Mouse (Mus musculus) spleen, postnatal 36 days (tissue): Measurements from ENCODE around the gene Spin1.
"Not testable (repeated sequence)": the region's sequence is repeated elsewhere in the genome, so short reads cannot be mapped to it uniquely, and the experiment has no call there.

ENCODE experiments used
- DNase-seq, 2 experiments: peaks; one replicate each; pipeline ENCODE4 v3.0.0; 2022; ENCODE audit warnings: low spot score in 2 of 2, mixed read lengths in 1 of 2

Spin1 gene

GRCm38 (mm10) chr13:51095196-51095715 is 5.4 kb upstream of the Spin1 start:
- no peak for DNase-seq

DNA sequence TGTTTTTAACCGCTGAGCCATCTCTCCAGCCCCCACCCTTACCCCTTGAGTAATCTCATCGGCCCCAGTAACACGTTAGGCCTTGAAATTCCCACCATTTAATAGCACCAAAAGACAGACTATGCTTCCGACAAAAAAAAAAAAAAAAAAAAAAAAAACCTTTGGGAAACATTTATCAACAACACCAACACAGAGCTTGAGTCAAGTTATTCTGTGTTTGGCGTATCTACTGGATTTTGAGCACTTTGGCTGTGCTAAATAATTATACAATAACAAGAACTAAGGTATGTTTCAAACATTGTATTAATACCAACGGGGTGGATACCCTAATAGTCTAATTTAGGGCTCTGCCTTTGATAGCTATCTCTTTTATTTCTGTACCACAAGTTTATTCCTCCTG is 4.0 kb upstream of the Spin1 start:
- DNase-seq = no peak

DNA sequence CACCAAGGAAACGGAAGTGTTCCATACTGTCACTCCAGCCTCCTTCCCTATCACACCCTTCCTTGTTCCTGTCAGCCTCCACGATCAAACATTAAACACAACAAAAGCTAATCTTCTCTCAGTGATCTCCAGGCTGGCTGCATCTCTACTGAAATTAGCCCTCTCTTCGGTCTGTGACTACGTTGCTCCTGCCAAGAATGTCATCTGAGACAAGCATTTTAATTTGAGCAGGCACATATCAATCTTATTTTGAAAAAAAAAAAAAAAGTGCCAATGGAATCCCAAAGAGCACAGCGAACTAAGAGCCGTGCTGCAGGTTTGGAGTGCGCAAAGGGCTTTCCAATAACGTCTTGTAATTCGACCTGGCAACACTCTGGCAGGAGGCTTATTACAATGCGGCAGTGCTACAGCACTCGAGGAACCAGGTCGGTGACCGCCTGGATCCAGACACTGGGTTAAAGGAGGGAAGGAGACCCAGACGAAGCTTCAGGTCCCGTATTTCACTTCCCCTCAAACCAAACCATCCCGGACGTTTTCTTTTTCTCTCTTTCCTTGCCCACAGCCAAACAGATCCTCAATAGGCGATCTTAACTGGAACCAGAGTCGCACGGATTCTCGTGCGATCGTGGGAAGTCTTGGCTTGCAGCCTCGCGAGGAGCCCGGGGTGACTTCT is 984 bp upstream of the Spin1 start:
- no peak for DNase-seq

DNA sequence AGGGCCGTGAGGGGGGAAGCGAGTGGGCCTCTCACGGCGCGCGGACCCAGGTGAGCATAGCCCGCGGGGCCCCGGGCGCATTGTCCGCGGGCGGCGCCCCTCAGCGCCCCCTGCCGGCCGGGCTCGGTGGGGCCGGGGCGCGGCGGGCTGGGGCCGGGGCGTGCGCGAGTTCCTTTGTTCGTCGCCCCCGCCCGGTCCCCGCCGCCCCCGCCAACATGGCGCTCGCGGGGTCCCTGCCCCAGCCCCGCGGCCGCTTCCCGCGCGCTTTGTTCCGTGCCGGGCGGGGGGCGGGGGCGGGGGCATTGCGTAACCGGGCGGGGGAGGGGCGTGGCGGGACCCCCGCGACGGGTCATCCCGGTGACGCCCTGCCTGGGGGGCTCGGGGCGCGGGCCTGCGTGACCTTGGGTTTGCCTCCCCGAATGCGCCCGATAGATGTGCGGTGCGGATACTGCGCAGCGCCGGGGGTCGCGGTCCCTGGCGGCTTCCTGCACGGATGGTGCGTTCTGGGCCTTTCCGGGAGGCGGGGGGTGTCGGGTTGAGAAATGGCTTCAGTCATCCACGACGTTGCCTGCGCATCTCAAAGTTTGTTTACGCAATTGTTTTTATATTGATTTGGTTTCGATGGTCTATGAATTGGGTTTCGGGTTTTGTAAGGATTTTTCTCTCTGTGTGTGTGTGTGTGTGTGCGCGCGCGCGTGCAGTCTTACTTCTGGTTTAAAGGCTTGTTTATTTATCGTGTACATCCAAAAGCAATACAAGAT is 516 bp downstream of the Spin1 start:
- peak; percentile 43 to 57 for DNase-seq

DNA sequence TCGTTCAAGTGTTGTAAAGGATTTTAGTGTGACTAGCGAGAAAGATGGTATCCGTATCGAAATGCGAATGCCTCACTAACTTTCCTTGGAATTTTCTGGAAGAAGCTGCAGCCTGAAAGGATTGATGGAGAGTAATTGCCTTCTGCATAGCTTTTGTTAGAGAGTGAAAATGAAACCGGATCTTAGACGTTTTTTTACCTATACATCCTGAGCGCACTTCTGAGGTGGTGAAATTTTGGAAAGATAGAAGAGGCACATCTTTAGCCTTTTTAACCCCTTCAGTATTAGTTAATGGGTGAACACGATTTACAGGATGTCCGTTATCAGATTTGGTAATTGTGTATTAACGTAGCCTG is 1.1 kb downstream of the Spin1 start:
- no peak for DNase-seq

DNA sequence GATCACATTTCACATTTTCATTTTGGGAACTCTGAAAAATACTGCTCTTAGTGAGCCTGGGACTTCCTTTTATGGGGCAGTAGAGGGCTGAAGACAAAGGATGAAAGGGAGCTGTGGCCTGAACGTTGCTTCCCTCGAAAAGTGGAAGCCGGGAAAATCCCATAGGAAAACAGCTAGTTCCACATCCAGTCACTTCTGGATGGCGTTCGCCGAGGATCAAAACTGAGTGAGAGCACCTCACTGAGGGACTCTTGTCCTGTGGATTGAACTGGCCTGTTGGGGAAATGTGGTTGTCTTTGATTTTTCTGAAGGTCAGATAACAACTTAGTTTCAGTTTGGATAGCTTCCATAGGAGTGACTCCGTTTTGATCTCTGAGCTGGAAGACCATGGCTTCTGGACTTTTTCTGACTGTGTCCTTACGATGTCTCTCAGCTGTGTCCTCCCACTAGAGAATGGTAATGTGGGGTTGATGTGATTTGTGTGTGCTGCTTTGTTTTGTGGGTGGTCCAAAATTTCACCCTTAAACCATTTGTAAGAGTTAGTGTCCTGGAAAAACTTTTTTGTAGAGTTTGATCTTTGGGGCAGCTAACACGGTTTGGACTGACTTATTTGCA is 2.5 kb downstream of the Spin1 start:
- no peak for DNase-seq

DNA sequence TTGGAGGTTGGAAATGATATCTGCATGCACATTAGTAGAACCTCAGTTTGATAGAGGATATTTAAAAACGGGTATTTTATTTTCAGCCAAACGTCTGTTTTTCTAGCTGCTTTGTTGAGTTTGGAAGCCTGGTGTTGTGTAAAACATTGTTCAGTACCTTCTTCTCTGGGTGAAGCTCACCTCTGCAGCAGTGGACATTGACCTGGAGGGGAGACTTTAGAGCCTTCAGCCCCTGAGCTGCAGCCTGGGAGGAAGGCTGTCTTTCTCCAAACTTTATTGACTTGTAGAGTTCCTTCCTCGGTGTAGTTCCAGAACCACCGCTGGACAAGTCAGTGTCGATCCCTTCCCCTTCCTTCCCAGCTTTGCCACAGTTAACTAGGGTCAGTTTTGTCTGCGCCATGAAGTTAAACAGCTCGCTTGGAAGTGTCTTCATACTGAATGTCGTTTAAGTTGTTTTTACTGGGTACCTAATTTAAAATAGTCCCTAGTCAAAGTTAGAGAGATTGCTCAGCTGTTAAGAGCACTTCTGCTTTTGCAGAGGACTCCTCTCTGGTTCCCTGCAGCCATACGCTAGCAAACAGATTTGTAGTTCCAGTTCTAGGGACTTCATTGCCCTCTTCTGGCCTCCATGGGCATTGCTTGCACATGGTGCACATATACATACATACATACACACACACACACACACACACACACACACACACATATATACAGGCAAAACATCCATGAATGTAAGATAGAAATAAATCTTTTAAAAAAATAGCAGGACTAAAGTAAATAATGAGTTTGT is 3.4 kb downstream of the Spin1 start:
- DNase-seq = peak in 1 of 2 experiments; percentile 5

DNA sequence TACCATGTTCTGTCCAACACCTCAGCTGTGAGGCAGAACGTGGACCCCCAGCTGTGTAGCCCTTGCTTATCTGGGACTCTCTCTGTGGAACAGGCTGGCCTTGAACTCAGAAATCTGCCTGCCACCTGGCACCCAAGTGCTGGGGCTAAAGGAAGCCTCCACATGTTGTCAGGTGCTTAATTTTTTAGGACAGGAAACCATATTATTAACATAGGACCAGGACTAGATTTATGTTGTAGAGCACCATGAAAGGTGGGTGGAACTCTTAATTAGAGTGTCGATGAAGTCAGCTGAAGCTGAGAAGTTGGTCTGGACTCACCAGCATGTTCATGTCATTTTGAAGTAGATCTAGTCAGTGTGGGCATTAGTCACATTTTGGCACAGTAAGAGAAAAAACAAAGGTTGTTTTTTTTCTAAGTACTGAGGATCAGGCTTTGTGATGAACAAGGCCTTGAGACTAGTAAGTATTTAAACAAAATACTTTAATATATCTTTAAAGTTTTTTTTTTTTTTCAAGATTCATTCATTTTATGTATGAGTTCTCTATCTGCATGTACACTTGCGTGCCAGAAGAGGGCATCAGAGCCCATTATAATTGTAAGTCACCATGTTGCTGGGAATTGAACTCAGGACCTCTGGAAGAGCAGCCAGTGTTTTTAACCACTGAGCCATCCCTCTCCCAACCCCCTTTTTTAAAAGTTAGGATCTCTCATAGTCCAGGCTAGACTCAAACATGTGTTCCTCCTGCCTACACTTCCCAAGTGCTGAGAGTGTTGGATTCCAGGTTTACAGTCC is 5.4 kb downstream of the Spin1 start:
- no peak for DNase-seq

DNA sequence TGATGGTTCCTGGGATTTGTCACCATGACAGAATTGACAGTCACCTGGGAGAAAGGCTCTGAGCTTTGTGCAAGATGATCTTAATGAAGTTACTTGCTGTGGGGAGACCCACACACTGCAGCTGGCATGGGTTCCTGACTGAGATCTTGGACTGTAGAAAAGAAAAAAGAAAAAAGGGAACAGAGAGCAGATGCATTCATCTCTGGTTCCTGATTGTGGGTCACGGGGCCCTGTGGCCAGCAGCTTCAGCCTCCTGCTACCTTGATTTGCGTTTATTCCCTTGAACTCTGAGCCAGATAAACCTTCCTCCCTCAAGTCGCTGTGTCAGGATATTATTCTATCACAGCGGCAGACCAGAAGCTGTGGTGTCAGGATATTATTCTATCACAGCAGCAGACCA is 6.1 kb downstream of the Spin1 start:
- DNase-seq = peak; percentile 75 to 77

GRCm38 (mm10) chr13:51109517-51109916 is 8.8 kb downstream of the Spin1 start:
- no peak for DNase-seq

DNA sequence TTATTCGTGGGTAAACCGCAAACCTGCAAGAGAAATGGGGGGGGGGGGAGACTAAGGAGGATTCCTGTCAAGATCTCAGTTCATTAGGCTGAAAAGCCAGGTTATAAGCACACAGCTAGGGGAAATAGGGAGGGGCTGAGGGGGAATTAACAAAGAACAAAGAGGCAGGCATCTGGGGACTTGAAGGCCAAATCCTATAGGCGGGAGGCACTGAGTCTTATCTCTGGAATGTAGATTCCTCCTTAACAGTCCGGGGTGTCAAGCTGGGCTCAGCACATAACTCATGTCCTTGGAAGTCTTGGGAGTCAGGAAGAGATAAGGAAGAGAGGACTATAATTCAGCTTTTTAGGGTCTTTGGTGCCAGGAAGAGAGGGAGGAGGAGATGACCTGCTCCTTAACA is 13.7 kb downstream of the Spin1 start:
- not testable (repeated sequence) for DNase-seq

DNA sequence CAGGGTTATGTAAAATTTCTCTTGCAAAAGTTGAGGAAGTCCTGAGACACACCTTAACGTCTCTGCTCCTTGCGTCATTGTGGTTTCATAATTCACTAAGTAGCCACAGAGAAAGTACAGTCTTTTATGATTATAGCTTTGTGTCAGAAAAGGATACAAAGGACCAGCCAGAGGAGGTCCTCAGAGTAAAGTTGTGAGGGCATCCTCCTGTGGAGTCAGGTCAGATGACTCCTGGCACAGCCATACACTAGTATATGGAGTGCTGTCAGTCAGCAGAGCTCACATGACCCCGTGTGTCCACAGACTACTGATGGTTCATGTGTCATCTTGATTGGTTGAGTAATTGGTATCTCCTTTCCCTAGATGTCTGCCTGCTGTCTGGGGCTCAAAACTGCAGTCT is 15.1 kb downstream of the Spin1 start:
- peak; percentile 39 to 43 for DNase-seq

GRCm38 (mm10) chr13:51120734-51121133 is 20.1 kb downstream of the Spin1 start:
- DNase-seq = no peak

GRCm38 (mm10) chr13:51121966-51122365 is 21.3 kb downstream of the Spin1 start:
- no peak for DNase-seq

DNA sequence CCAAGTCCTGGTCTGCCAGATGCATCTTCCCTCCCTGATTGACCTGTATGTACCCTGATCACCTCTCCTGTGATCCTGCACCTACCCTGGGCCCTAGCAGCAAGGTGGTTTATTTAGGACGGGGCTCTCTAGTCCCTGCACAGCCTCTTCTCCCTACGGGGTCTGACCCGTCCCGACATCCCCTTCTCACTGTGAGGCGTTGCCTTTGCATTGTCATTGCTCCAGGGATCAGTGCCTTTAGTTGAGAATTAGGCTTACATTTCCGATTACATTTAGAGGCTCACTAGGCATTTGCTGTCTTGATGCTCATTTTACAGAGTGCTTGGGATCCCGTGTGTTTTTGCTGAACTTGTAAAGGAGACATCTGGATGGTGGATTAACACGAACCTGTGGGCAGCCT is 22.1 kb downstream of the Spin1 start:
- no peak for DNase-seq

GRCm38 (mm10) chr13:51125357-51125756 is 24.7 kb downstream of the Spin1 start:
- no peak for DNase-seq

DNA sequence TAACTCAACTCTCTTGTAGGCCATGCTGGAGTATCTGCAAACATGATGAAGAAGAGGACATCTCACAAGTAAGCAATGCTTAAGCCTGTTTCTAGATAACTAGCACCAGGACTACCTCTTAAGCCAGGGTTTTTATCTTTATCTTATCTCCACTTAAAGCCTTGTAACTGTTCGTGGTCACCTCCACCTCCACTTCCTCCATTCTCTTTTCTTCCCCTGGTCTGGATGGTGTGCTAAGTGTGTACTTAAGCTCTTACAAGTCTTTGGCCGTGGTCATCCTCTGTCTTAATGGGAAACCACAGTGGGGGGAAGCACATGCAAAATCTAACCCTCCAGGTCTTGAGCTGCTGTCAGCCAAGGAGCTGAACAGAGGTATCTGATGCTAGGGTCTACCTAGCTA is 27.2 kb downstream of the Spin1 start:
- DNase-seq = no peak

DNA sequence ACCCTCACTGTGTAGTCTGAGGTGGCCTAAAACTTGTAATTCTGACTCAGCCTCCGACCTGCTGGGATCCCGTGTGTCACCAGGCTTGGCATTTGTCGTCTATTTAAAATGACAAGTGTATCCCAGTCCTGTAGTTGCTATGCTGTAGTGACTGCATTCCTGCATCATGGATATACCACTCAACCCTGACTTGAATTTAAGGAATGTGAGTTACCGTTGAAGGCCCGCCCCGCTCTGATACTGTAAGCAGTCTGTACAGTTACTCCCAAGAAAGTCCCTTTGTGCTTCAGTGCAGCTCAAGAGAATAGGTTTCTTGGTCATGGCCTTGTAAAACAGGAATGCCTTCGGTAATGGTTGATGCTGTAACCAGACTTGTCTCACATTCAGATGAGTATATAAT is 27.7 kb downstream of the Spin1 start:
- DNase-seq = no peak

DNA sequence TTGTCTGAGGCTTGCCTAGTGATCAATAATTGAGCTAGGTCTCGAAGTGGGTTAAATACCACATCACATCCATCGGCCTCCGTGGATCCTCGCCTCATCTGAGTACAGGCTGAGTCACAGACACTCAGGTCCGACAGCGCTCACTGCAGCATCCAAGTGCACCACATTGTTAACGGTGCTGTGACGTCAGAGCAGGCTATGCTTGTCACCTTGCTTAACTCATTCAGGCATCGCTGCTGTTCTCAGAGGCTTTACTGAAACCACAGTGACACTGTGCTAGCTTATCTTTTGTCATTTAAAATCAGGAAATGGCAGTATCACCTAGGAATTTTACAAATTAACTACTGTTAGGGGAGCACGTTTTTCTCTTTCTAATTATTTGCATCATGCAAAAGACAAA is 30.5 kb downstream of the Spin1 start:
- DNase-seq = no peak

GRCm38 (mm10) chr13:51136315-51136714 is 35.6 kb downstream of the Spin1 start:
- DNase-seq = no peak

- no peak for DNase-seq
Measured at GRCm38 (mm10) chr13:51136996-51137701, 36.5 kb downstream of the Spin1 start.
